Mouse (Mus musculus): ENCODE measurements around the gene Csrp3. TPM values are rescaled to one million over a fixed set of nuclear protein-coding genes. Genes with fewer than 3 reads are reported as not detected.

Gene Csrp3
- 1,000 to 10,000 TPM; 1,931 to 2,301 TPM for total RNA-seq (2021)
- 773 and 781 TPM in 2 replicates for polyA plus RNA-seq (2012; rRNA removed)
- long read RNA-seq, transcript Csrp3-201 (6 exons, 877 nt): major isoform, 1,020 of 1,248 reads
- long read RNA-seq, partial matches to known transcripts: 134 of 1,248 reads
- long read RNA-seq, other reads (novel, unspliced or antisense): 94 of 1,248 reads

- DNase-seq: peak; percentile 49 to 77
- no peaks in the 10 kb centered on the region for H3K4me1 ChIP-seq (ENCODE audit: control insufficient read depth, insufficient read depth, low read length)
- peak within 1 kb of the TSS; percentile 92 for H3K27ac ChIP-seq
- intact Hi-C loops (cut with DNase I): no loop called here
- peak; percentile 94 for TF ChIP-seq POLR2A (IDR thresholded peaks at IDR 0.05; ENCODE audit: insufficient read depth, low read depth, low read length)
- TF ChIP-seq CTCF (IDR thresholded peaks at IDR 0.05): no peak
- TF ChIP-seq EP300 (IDR thresholded peaks at IDR 0.05; ENCODE audit: insufficient read depth, low read depth, low read length): peak; percentile 60; the same call in 1 of the 2 replicates
- H3K36me3 ChIP-seq (ENCODE audit: control insufficient read depth, insufficient read depth, low read length): no peaks in the 10 kb centered on the region; the same call in 1 of the 2 replicates
- peak within 1 kb of the TSS; percentile 50 for H3K4me3 ChIP-seq
- H3K79me2 ChIP-seq (replicated peaks; ENCODE audit: control insufficient read depth, insufficient read depth, low read length): no peaks in the 10 kb centered on the region
- no peaks in the 10 kb centered on the region for H3K27me3 ChIP-seq (ENCODE audit: control insufficient read depth, insufficient read depth, low read length)
- WGBS: 34% methylated on average over 11 of the region's 11 CpGs
- peak within 1 kb of the TSS; percentile 88 for H3K9ac ChIP-seq (ENCODE audit: low read depth, low read length)
These were observed at the start of gene Csrp3 for GRCm38 (mm10) chr7:48847820-48848650. Gene Csrp3 (minus strand): TSS chr7:48848033.

GRCm38 (mm10) chr7:48896051-48896450 lies 48.2 kb upstream of the Csrp3 start:
- Histone ChIP-seq H3K79me2 (replicated peaks; ENCODE audit: control insufficient read depth, insufficient read depth, low read length) (no peaks in the 10 kb centered on the region), H3K9ac (ENCODE audit: low read depth, low read length) (no peak overlapping the region), H3K27ac (no peak overlapping the region), H3K36me3 (ENCODE audit: control insufficient read depth, insufficient read depth, low read length) (no peaks in the 10 kb centered on the region), H3K4me3 (no peak overlapping the region), H3K4me1 (ENCODE audit: control insufficient read depth, insufficient read depth, low read length) (peaks cover 3% of the 10 kb centered on the region), H3K27me3 (ENCODE audit: control insufficient read depth, insufficient read depth, low read length) (no peaks in the 10 kb centered on the region)
- DNase-seq: no peak
- no peak for TF ChIP-seq CTCF (IDR thresholded peaks at IDR 0.05)
- TF ChIP-seq EP300 (IDR thresholded peaks at IDR 0.05; ENCODE audit: insufficient read depth, low read depth, low read length): 0 out of 2 replicates have a peak, but pooled peaks have one; percentile 18
- intact Hi-C loops (cut with DNase I): no loop called here
- 46% methylated on average over 4 of the region's 4 CpGs for WGBS

GRCm38 (mm10) chr7:48895475-48895874 lies 47.6 kb upstream of the Csrp3 start:
- peaks cover 3% of the 10 kb centered on the region for H3K4me1 ChIP-seq (ENCODE audit: control insufficient read depth, insufficient read depth, low read length)
- TF ChIP-seq CTCF (IDR thresholded peaks at IDR 0.05) (no peak), POLR2A (IDR thresholded peaks at IDR 0.05; ENCODE audit: insufficient read depth, low read depth, low read length) (no peak), EP300 (IDR thresholded peaks at IDR 0.05; ENCODE audit: insufficient read depth, low read depth, low read length) (no peak)
- no peaks in the 10 kb centered on the region for H3K36me3 ChIP-seq (ENCODE audit: control insufficient read depth, insufficient read depth, low read length)
- H3K27ac ChIP-seq: peak overlapping the region; percentile 33; the same call in 1 of the 2 replicates
- no peak overlapping the region for H3K9ac ChIP-seq (ENCODE audit: low read depth, low read length)
- intact Hi-C loops (cut with DNase I): loop anchor here (2.0 kb wide), 1 partner anchor 171 kb away; no protein-coding TSS in a partner anchor
- no peaks in the 10 kb centered on the region for H3K79me2 ChIP-seq (replicated peaks; ENCODE audit: control insufficient read depth, insufficient read depth, low read length)
- no peak overlapping the region for H3K4me3 ChIP-seq
- no peaks in the 10 kb centered on the region for H3K27me3 ChIP-seq (ENCODE audit: control insufficient read depth, insufficient read depth, low read length)
- WGBS: 58% methylated on average over 4 of the region's 4 CpGs
- no peak for DNase-seq

GRCm38 (mm10) chr7:48894763-48895162 lies 46.9 kb upstream of the Csrp3 start:
- WGBS: 77% methylated on average over 6 of the region's 6 CpGs
- intact Hi-C loops (cut with DNase I): loop anchor here (1.0 to 2.0 kb wide), 2 partner anchors 172 to 227 kb away; no protein-coding TSS in a partner anchor
- peaks cover 3% of the 10 kb centered on the region for H3K4me1 ChIP-seq (ENCODE audit: control insufficient read depth, insufficient read depth, low read length)

GRCm38 (mm10) chr7:48894152-48894551 lies 46.3 kb upstream of the Csrp3 start:
- DNase-seq: peak; percentile 48 to 77
- intact Hi-C loops (cut with DNase I): loop anchor here (1.0 to 2.0 kb wide), 2 partner anchors 173 to 227 kb away; no protein-coding TSS in a partner anchor
- Histone ChIP-seq H3K4me1 (ENCODE audit: control insufficient read depth, insufficient read depth, low read length) (peaks cover 3% of the 10 kb centered on the region), H3K27me3 (ENCODE audit: control insufficient read depth, insufficient read depth, low read length) (no peaks in the 10 kb centered on the region), H3K9ac (ENCODE audit: low read depth, low read length) (no peak overlapping the region), H3K79me2 (replicated peaks; ENCODE audit: control insufficient read depth, insufficient read depth, low read length) (no peaks in the 10 kb centered on the region), H3K27ac (no peak overlapping the region), H3K4me3 (no peak overlapping the region), H3K36me3 (ENCODE audit: control insufficient read depth, insufficient read depth, low read length) (no peaks in the 10 kb centered on the region)
- 3% methylated on average over 6 of the region's 6 CpGs for WGBS
- no peak for TF ChIP-seq POLR2A (IDR thresholded peaks at IDR 0.05; ENCODE audit: insufficient read depth, low read depth, low read length)
- TF ChIP-seq EP300 (IDR thresholded peaks at IDR 0.05; ENCODE audit: insufficient read depth, low read depth, low read length): 0 out of 2 replicates have a peak, but pooled peaks have one; percentile 20
- TF ChIP-seq CTCF (IDR thresholded peaks at IDR 0.05): peak; percentile 99; the same call in 1 of the 2 replicates

More at GRCm38 (mm10) chr7:48894763-48895162, 46.9 kb upstream of the Csrp3 start:
- no peak overlapping the region for H3K9ac ChIP-seq (ENCODE audit: low read depth, low read length)
- no peak overlapping the region for H3K4me3 ChIP-seq
- no peak for DNase-seq
- H3K27ac ChIP-seq: no peak overlapping the region; the same call in 1 of the 2 replicates
- no peaks in the 10 kb centered on the region for H3K79me2 ChIP-seq (replicated peaks; ENCODE audit: control insufficient read depth, insufficient read depth, low read length)
- no peaks in the 10 kb centered on the region for H3K27me3 ChIP-seq (ENCODE audit: control insufficient read depth, insufficient read depth, low read length)
- no peak for TF ChIP-seq EP300 (IDR thresholded peaks at IDR 0.05; ENCODE audit: insufficient read depth, low read depth, low read length)
- no peak for TF ChIP-seq CTCF (IDR thresholded peaks at IDR 0.05)
- TF ChIP-seq POLR2A (IDR thresholded peaks at IDR 0.05; ENCODE audit: insufficient read depth, low read depth, low read length): no peak
- H3K36me3 ChIP-seq (ENCODE audit: control insufficient read depth, insufficient read depth, low read length): no peaks in the 10 kb centered on the region

All from heart, adult 2 months (tissue).